Mouse (Mus musculus) CH12.LX (cell line): ENCODE data around the gene Mypop. TPM values are rescaled to one million over a fixed set of nuclear protein-coding genes. Genes with fewer than 3 reads are reported as not detected.

Source experiments
- DNase-seq: peaks from one replicate; pipeline ENCODE4 v3.0.0-alpha.2; 2013; ENCODE audit errors: extremely low read depth
- H3K27ac ChIP-seq: 2 replicates; pipeline ENCODE4 v1.5.1; 2012; ENCODE audit warnings: low read depth, mild to moderate bottlenecking, control low read depth, moderate library complexity; ENCODE audit not compliant: insufficient read depth
- H3K27me3 ChIP-seq: replicated peaks from 2 replicates; pipeline ENCODE3; 2012; ENCODE audit warnings: inconsistent platforms
- H3K36me3 ChIP-seq, 2 experiments: replicated peaks in 1 of 2; 2 replicates each; pipeline versions ENCODE3 to v1.6.1; 2012; ENCODE audit warnings: inconsistent platforms in 1 of 2, low read length in 1 of 2, mild to moderate bottlenecking in 1 of 2, mixed read lengths in 1 of 2, moderate library complexity in 1 of 2; ENCODE audit not compliant: control insufficient read depth in 1 of 2, insufficient read depth in 1 of 2
- H3K4me1 ChIP-seq, 2 experiments: 2 replicates each; pipeline ENCODE4 v1.6.1; 2012; ENCODE audit warnings: inconsistent platforms in 1 of 2, moderate library complexity in 1 of 2; ENCODE audit not compliant: insufficient read depth in 2 of 2, control insufficient read depth in 1 of 2
- H3K4me2 ChIP-seq: 2 replicates; pipeline ENCODE4 v1.6.1; 2012; ENCODE audit warnings: low read depth, mild to moderate bottlenecking, control low read depth; ENCODE audit not compliant: poor library complexity, insufficient read depth, severe bottlenecking
- H3K4me3 ChIP-seq, 3 experiments: fragments of 150-350 bp in 1 of 3; sonication (generic) in 1 of 3; replicated peaks in 1 of 3; 2 replicates each; pipeline versions ENCODE3 to v1.5.1; 2011 to 2012; ENCODE audit warnings: low read depth in 2 of 3, low read length in 2 of 3, mild to moderate bottlenecking in 2 of 3, moderate library complexity in 2 of 3, control low read depth in 1 of 3, improper control_type of control experiment in 1 of 3, inconsistent platforms in 1 of 3, mixed read lengths in 1 of 3; ENCODE audit not compliant: poor library complexity in 1 of 3
- H3K79me2 ChIP-seq: replicated peaks from 2 replicates; pipeline ENCODE4 v1.6.1; 2012; ENCODE audit warnings: mild to moderate bottlenecking, moderate library complexity; ENCODE audit not compliant: control insufficient read depth, poor library complexity, insufficient read depth, severe bottlenecking; ENCODE audit errors: extremely low read depth
- H3K9ac ChIP-seq: 2 replicates; pipeline ENCODE4 v1.6.1; 2012; ENCODE audit warnings: low read depth, mild to moderate bottlenecking, control low read depth, moderate library complexity; ENCODE audit not compliant: insufficient read depth
- H3K9me3 ChIP-seq: replicated peaks from 2 replicates; pipeline ENCODE3; 2012; ENCODE audit warnings: low read length, inconsistent platforms, mixed read lengths
- BHLHE40 ChIP-seq: IDR thresholded peaks from 2 replicates; pipeline ENCODE4 v1.6.1; 2011; ENCODE audit warnings: mild to moderate bottlenecking, low read depth, low read length, improper control_type of control experiment
- ELF1 ChIP-seq: IDR thresholded peaks from 2 replicates; pipeline ENCODE4 v1.6.1; 2014; ENCODE audit warnings: low read depth, mild to moderate bottlenecking, inconsistent platforms, low read length, improper control_type of control experiment
- GABPA ChIP-seq: IDR thresholded peaks from 2 replicates; pipeline ENCODE4 v1.6.1; 2012; ENCODE audit warnings: low read depth, low read length, improper control_type of control experiment, inconsistent platforms; ENCODE audit not compliant: insufficient replicate concordance
- JUND ChIP-seq: conservative IDR thresholded peaks from 2 replicates; pipeline ENCODE4 v1.6.1; 2011; ENCODE audit warnings: low read depth, low read length, improper control_type of control experiment
- KAT2A ChIP-seq: IDR thresholded peaks from 2 replicates; pipeline ENCODE4 v1.6.1; 2012; ENCODE audit warnings: low read length, improper control_type of control experiment, inconsistent platforms; ENCODE audit not compliant: insufficient replicate concordance
- MAFK ChIP-seq: IDR thresholded peaks from 2 replicates; pipeline ENCODE4 v1.6.1; 2011; ENCODE audit warnings: low read length, improper control_type of control experiment; ENCODE audit not compliant: insufficient replicate concordance
- MAZ ChIP-seq: IDR thresholded peaks from 2 replicates; pipeline ENCODE4 v1.6.1; 2012; ENCODE audit warnings: low read depth, mild to moderate bottlenecking, inconsistent platforms, low read length, improper control_type of control experiment, moderate library complexity
- MEF2A ChIP-seq: IDR thresholded peaks from 2 replicates; pipeline ENCODE4 v1.6.1; 2014; ENCODE audit warnings: low read depth, mild to moderate bottlenecking, inconsistent platforms, low read length, improper control_type of control experiment, borderline replicate concordance
- MXI1 ChIP-seq: IDR thresholded peaks from 2 replicates; pipeline ENCODE4 v1.6.1; 2011; ENCODE audit warnings: mild to moderate bottlenecking, low read depth, low read length, improper control_type of control experiment
- POLR2A ChIP-seq: IDR thresholded peaks from 2 replicates; pipeline ENCODE4 v1.6.1; 2011; ENCODE audit warnings: low read depth, mild to moderate bottlenecking, improper control_type of control experiment, low read length
- RAD21 ChIP-seq: IDR thresholded peaks from 2 replicates; pipeline ENCODE4 v1.6.1; 2011; ENCODE audit warnings: low read depth, mild to moderate bottlenecking, low read length, improper control_type of control experiment, moderate library complexity
- SMC3 ChIP-seq: IDR thresholded peaks from 2 replicates; pipeline ENCODE4 v1.6.1; 2011; ENCODE audit warnings: low read depth, low read length, improper control_type of control experiment
- TBP ChIP-seq: conservative IDR thresholded peaks from 2 replicates; pipeline ENCODE4 v1.6.1; 2011; ENCODE audit warnings: low read depth, low read length, improper control_type of control experiment
- UBTF ChIP-seq: IDR thresholded peaks from 2 replicates; pipeline ENCODE4 v1.6.1; 2012; ENCODE audit warnings: low read depth, mild to moderate bottlenecking, inconsistent platforms, low read length, improper control_type of control experiment, moderate library complexity
- USF1 ChIP-seq: IDR thresholded peaks from 2 replicates; pipeline ENCODE4 v1.6.1; 2014; ENCODE audit warnings: low read depth, mild to moderate bottlenecking, inconsistent platforms, low read length, improper control_type of control experiment
- dilution Hi-C: fragments of 300-500 bp; cut with MboI; formaldehyde crosslinking; loops from 2 replicates; pipeline ENCODE4 v1.14.3; 2020; ENCODE audit warnings: low sequenced_read_pairs; ENCODE audit not compliant: extremely low pct_unique_long_range_greater_than_20kb, extremely low pct_ligation_motif_present
- in situ Hi-C: fragments of 300-500 bp; cut with MboI; formaldehyde crosslinking; loops from 3 replicates; pipeline ENCODE4 v1.14.3; 2019; ENCODE audit warnings: low sequenced_read_pairs, low pct_ligation_motif_present, low pct_unique_long_range_greater_than_20kb, mixed read lengths
- polyA plus RNA-seq: library from polyadenylated mRNA; unstranded; fragments of >175 nt; gene quantifications from 2 replicates; pipeline ENCODE4 v1.2.1, GENCODE M21; 2012; ENCODE audit warnings: low read depth; ENCODE audit not compliant: insufficient read length
- total RNA-seq, 2 experiments: library from RNA; depleted of rRNA; stranded (reverse); fragments of 300-350 nt in 1 of 2; fragments of >200 nt in 1 of 2; gene quantifications; 2 replicates each; pipeline ENCODE4 v1.2.3; 2012 to 2014

Gene Mypop
- total and polyA plus RNA-seq, 3 experiments: 1.2 to 4.7 (median 2.5) TPM

DNA sequence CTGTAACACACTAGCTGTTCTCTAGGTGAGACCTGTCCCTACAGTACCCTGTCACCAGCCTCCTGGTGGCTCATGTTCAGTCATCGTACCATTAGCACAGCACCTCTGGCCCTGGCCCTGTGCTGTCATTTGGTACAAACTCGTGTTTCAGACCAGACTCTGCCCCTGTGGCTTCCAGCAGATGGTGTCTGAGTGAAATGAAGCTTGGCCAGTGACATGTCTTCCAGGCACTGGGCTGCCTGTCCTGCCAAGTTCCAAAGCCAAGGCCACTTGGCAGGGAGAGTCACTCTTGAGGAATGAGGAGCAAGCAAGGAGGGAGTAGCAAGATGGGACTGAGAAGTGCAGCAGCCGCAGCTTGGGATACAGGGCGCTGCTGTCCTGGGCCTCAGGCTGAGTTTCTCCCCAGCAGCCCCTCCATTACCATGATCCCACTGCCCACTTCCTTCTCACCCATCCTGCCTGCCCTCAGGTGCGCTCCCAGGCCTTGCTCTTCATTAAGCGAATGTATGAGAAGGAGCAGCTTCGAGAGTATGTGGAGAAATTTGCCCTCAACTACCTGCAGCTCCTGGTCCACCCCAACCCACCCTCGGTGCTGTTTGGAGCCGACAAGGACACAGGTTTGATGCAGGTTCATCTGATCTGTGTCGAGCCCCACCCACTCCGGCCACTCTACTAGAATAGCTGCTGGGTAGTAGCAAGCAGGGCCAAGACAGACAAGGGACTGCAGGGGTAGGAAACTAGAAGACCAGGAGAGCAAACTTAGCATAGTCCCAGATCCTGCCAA lies 55.4 kb downstream of the Mypop start:
- dilution Hi-C loops: no loop called here
- Histone ChIP-seq H3K4me3 (no peak overlapping the region), H3K9me3 (no peaks in the 10 kb centered on the region), H3K4me1 (peaks cover 0 to 12% of the 10 kb centered on the region in 2 experiments; a peak in 1 of 4 replicates), H3K27ac (no peak overlapping the region), H3K4me2 (no peak overlapping the region), H3K79me2 (no peaks in the 10 kb centered on the region), H3K9ac (no peak overlapping the region), H3K36me3 (peaks cover 98% of the 10 kb centered on the region in 2 experiments), H3K27me3 (no peaks in the 10 kb centered on the region)
- in situ Hi-C loops: no loop called here
- DNase-seq: no peak
- no peak for TF ChIP-seq MXI1
- TF ChIP-seq RAD21: no peak
- no peak for TF ChIP-seq BHLHE40
- TF ChIP-seq UBTF: no peak
- no peak for TF ChIP-seq MEF2A
- TF ChIP-seq ELF1: no peak
- no peak for TF ChIP-seq POLR2A
- no peak for TF ChIP-seq TBP
- TF ChIP-seq MAZ: no peak
- TF ChIP-seq KAT2A: no peak

DNA sequence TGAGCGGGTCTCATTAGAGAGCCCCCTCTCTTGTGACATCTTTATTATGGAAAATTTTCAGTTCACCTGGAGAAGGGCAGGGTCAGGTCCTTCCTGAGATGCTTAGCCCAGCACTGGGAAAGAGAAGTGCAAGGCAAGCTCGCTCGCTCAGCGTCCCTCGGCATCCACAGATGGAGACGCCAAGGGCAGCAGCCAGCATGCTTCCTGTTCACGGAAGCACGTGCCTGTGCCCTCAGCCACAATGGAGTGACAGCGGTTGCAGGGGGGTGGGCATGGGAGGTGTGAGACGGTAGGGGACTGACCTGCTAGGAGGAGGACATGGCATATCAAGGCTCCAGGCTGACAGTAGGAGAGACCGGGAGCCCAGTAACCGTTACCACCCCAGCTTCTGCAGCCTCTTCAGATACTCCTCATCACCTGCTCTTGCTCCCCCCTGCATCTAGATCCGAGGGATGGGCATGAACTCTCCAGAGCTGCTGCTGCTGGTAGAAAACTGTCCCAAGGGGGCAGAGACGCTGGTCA lies 57.0 kb downstream of the Mypop start:
- Histone ChIP-seq H3K79me2 (no peaks in the 10 kb centered on the region), H3K4me2 (no peak overlapping the region), H3K27ac (no peak overlapping the region), H3K4me3 (no peak overlapping the region), H3K4me1 (peaks cover 0 to 12% of the 10 kb centered on the region in 2 experiments; a peak in 1 of 4 replicates), H3K36me3 (peaks cover 96 to 98% of the 10 kb centered on the region in 2 experiments), H3K27me3 (no peaks in the 10 kb centered on the region), H3K9ac (no peak overlapping the region), H3K9me3 (no peaks in the 10 kb centered on the region)
- in situ Hi-C loops (no loop called here), dilution Hi-C loops (no loop called here)
- DNase-seq: no peak
- TF ChIP-seq MAFK (no peak), JUND (no peak)

DNA sequence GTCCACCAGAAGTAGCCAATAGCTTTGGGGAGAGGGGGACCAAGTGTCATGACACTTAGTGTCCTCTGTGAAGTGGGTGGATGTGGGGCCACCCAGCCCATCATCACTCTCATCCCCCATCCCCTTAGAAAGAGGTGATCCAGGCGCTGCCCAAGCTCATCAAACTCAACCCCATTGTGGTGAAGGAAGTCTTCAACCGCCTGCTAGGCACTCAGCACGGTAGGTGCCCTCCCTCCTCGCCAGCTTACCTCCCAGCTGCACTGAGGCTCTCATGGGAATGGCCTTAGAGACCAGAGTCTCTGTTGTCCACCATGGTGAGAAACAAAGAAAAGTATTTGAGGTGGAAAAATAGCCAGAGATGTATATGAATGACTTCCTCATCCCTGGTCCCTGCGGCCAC lies 58.2 kb downstream of the Mypop start:
- dilution Hi-C loops: no loop called here
- no peak for DNase-seq
- H3K4me3 ChIP-seq: no peak overlapping the region
- H3K27ac ChIP-seq: no peak overlapping the region
- no peak overlapping the region for H3K4me2 ChIP-seq
- no peaks in the 10 kb centered on the region for H3K27me3 ChIP-seq
- H3K36me3 ChIP-seq: peaks cover 97 to 100% of the 10 kb centered on the region in 2 experiments
- H3K9me3 ChIP-seq: no peaks in the 10 kb centered on the region
- no peaks in the 10 kb centered on the region for H3K79me2 ChIP-seq
- H3K4me1 ChIP-seq: peaks cover 0 to 12% of the 10 kb centered on the region in 2 experiments; a peak in 1 of 4 replicates
- no peak for TF ChIP-seq GABPA
- TF ChIP-seq USF1: no peak
- no peak for TF ChIP-seq SMC3
- TF ChIP-seq, all 38 proteins: peak for 0
- in situ Hi-C loops: no loop called here
- no peak overlapping the region for H3K9ac ChIP-seq
